Mouse (Mus musculus) neural tube, embryonic 11.5 days (tissue): ENCODE results near the gene Cyb5d1. TPM values are rescaled to one million over a fixed set of nuclear protein-coding genes. Genes with fewer than 3 reads are reported as not detected.

Experiments used
- ATAC-seq: fragments of 200-750 bp; cut with Nextera tagmentation; 2 replicates; pipeline ENCODE4 v1.8.0; 2017; ENCODE audit warnings: moderate number of reproducible peaks, mild to moderate bottlenecking, moderate TSS enrichment, moderate library complexity; ENCODE audit not compliant: insufficient read depth, low FRiP score, low TSS enrichment
- DNase-seq: peaks from one replicate; pipeline ENCODE4 v3.0.0-alpha.2; 2015; ENCODE audit warnings: low spot score
- H3K27ac ChIP-seq: fragments of 300-500 bp; sonication (generic); 2 replicates; pipeline ENCODE4 v1.5.1; 2014; ENCODE audit warnings: low read depth, mild to moderate bottlenecking, low read length
- H3K27me3 ChIP-seq: fragments of 300-500 bp; sonication (generic); 2 replicates; pipeline ENCODE4 v1.6.1; 2014; ENCODE audit warnings: mild to moderate bottlenecking, low read length, mixed read lengths; ENCODE audit not compliant: control insufficient read depth, insufficient read depth
- H3K36me3 ChIP-seq: fragments of 300-500 bp; sonication (generic); 2 replicates; pipeline ENCODE4 v1.6.1; 2014; ENCODE audit warnings: mild to moderate bottlenecking, low read length, moderate library complexity, mixed read lengths; ENCODE audit not compliant: control insufficient read depth, insufficient read depth
- H3K4me1 ChIP-seq: fragments of 300-500 bp; sonication (generic); 2 replicates; pipeline ENCODE4 v1.6.1; 2014; ENCODE audit warnings: low read length, mixed read lengths; ENCODE audit not compliant: control insufficient read depth, insufficient read depth
- H3K4me2 ChIP-seq: fragments of 300-500 bp; sonication (generic); 2 replicates; pipeline ENCODE4 v1.6.1; 2014; ENCODE audit warnings: low read depth, mild to moderate bottlenecking, moderate library complexity
- H3K4me3 ChIP-seq: fragments of 300-500 bp; sonication (generic); 2 replicates; pipeline ENCODE4 v1.5.1; 2014; ENCODE audit warnings: low read depth, low read length
- H3K9ac ChIP-seq: fragments of 300-500 bp; sonication (generic); 2 replicates; pipeline ENCODE4 v1.6.1; 2014; ENCODE audit warnings: mild to moderate bottlenecking, low read length
- H3K9me3 ChIP-seq: fragments of 300-500 bp; sonication (generic); 2 replicates; pipeline ENCODE4 v1.6.1; 2016; ENCODE audit warnings: low read length; ENCODE audit not compliant: control insufficient read depth
- WGBS: fragments of 180-500 bp; shearing (Covaris S2); extraction: QIAGEN DNeasy Blood & Tissue Kit; methylation state at CpG from one replicate; pipeline ENCODE4 v1.1.7; 2014; 5-methylcytosine and 5-hydroxymethylcytosine counted together
- polyA plus RNA-seq: library from polyadenylated mRNA; unstranded; fragments of >200 nt; fragmentation: Nextera tagmentation; extraction: Ambion mirVana; gene quantifications from 2 replicates; pipeline ENCODE4 v1.2.1, GENCODE M21; 2014

Cyb5d1 gene
- polyA plus RNA-seq, 1 experiment from 2014 or later: 48.4 TPM

GRCm38 (mm10) chr11:69406867-69407723 is 11.7 kb upstream of the Cyb5d1 start:
- ATAC-seq: no peak
- no peak for DNase-seq
- WGBS: 89% methylated on average over 16 of the region's 16 CpGs
- Histone ChIP-seq H3K27ac (no peak overlapping the region), H3K9me3 (no peaks in the 10 kb centered on the region), H3K9ac (no peak overlapping the region), H3K27me3 (no peaks in the 10 kb centered on the region), H3K4me1 (peaks cover 16% of the 10 kb centered on the region), H3K4me2 (no peak overlapping the region), H3K4me3 (peak overlapping the region; percentile 89; the same call in 1 of the 2 replicates), H3K36me3 (peaks cover 41% of the 10 kb centered on the region)

GRCm38 (mm10) chr11:69406282-69406681 is 10.9 kb upstream of the Cyb5d1 start:
- no peak overlapping the region for H3K9ac ChIP-seq
- WGBS: 90% methylated on average over 19 of the region's 19 CpGs
- peaks cover 11% of the 10 kb centered on the region for H3K4me1 ChIP-seq
- H3K27ac ChIP-seq: no peak overlapping the region
- DNase-seq (no peak), ATAC-seq (no peak)
- H3K36me3 ChIP-seq: peaks cover 47% of the 10 kb centered on the region
- H3K9me3 ChIP-seq: no peaks in the 10 kb centered on the region
- no peaks in the 10 kb centered on the region for H3K27me3 ChIP-seq
- no peak overlapping the region for H3K4me3 ChIP-seq
- no peak overlapping the region for H3K4me2 ChIP-seq

- H3K27me3 ChIP-seq: no peaks in the 10 kb centered on the region
- peaks cover 52% of the 10 kb centered on the region for H3K36me3 ChIP-seq
- DNase-seq: no peak
- H3K4me2 ChIP-seq: no peak overlapping the region
- no peak overlapping the region for H3K27ac ChIP-seq
- H3K4me3 ChIP-seq: no peak overlapping the region
- ATAC-seq: no peak
- peaks cover 11% of the 10 kb centered on the region for H3K4me1 ChIP-seq
- no peaks in the 10 kb centered on the region for H3K9me3 ChIP-seq
- WGBS: 93% methylated on average over 24 of the region's 24 CpGs
- H3K9ac ChIP-seq: no peak overlapping the region
Measured at GRCm38 (mm10) chr11:69405397-69406200, 10.2 kb upstream of the Cyb5d1 start.

- no peak overlapping the region for H3K4me2 ChIP-seq
- 0 out of 2 replicates have a peak, but pooled peaks cover 2% of the 10 kb centered on the region for H3K27me3 ChIP-seq
- no peaks in the 10 kb centered on the region for H3K9me3 ChIP-seq
- no peak overlapping the region for H3K9ac ChIP-seq
- H3K36me3 ChIP-seq: peaks cover 60% of the 10 kb centered on the region
- ATAC-seq (no peak), DNase-seq (no peak)
- H3K4me1 ChIP-seq: peaks cover 12% of the 10 kb centered on the region
- no peak overlapping the region for H3K4me3 ChIP-seq
- H3K27ac ChIP-seq: no peak overlapping the region
- 95% methylated on average over 18 of the region's 24 CpGs for WGBS
Measured at GRCm38 (mm10) chr11:69404595-69405396, 9.4 kb upstream of the Cyb5d1 start.

GRCm38 (mm10) chr11:69403691-69404594 is 8.5 kb upstream of the Cyb5d1 start:
- H3K4me1 ChIP-seq: peaks cover 15% of the 10 kb centered on the region
- no peak overlapping the region for H3K27ac ChIP-seq
- WGBS: 93% methylated on average over 38 of the region's 38 CpGs
- H3K27me3 ChIP-seq: 0 out of 2 replicates have a peak, but pooled peaks cover 4% of the 10 kb centered on the region
- H3K9ac ChIP-seq: no peak overlapping the region
- no peak overlapping the region for H3K4me2 ChIP-seq
- peaks cover 62% of the 10 kb centered on the region for H3K36me3 ChIP-seq
- ATAC-seq (no peak), DNase-seq (no peak)
- H3K4me3 ChIP-seq: no peak overlapping the region
- H3K9me3 ChIP-seq: no peaks in the 10 kb centered on the region

- no peak overlapping the region for H3K27ac ChIP-seq
- 0 out of 2 replicates have a peak, but pooled peaks cover 4% of the 10 kb centered on the region for H3K27me3 ChIP-seq
- H3K9ac ChIP-seq: no peak overlapping the region
- H3K4me3 ChIP-seq: no peak overlapping the region
- peaks cover 15% of the 10 kb centered on the region for H3K4me1 ChIP-seq
- DNase-seq (no peak), ATAC-seq (no peak)
- H3K36me3 ChIP-seq: peaks cover 54% of the 10 kb centered on the region
- H3K4me2 ChIP-seq: no peak overlapping the region
- WGBS: 80% methylated on average over 12 of the region's 12 CpGs
- H3K9me3 ChIP-seq: no peaks in the 10 kb centered on the region
Measured at GRCm38 (mm10) chr11:69401987-69402386, 6.6 kb upstream of the Cyb5d1 start.

- Histone ChIP-seq H3K9me3 (no peaks in the 10 kb centered on the region), H3K9ac (no peak overlapping the region), H3K4me2 (no peak overlapping the region), H3K27me3 (0 out of 2 replicates have a peak, but pooled peaks cover 4% of the 10 kb centered on the region), H3K27ac (no peak overlapping the region), H3K4me1 (peaks cover 23% of the 10 kb centered on the region), H3K36me3 (peaks cover 47% of the 10 kb centered on the region), H3K4me3 (peak overlapping the region; percentile 3; the same call in 1 of the 2 replicates)
- DNase-seq (peak; percentile 86), ATAC-seq (peak; percentile 61)
- WGBS: 22% methylated on average over 22 of the region's 22 CpGs
Measured at GRCm38 (mm10) chr11:69401210-69401637, 5.8 kb upstream of the Cyb5d1 start.
